Mouse (Mus musculus): Measurements from ENCODE around the gene Bcat1.

Gene Bcat1

GRCm38 (mm10) chr6:145052669-145053068, 23.3 kb downstream of the Bcat1 start:
- no peak for DNase-seq

- DNase-seq: no peak
Measured at GRCm38 (mm10) chr6:145050899-145051298, 25.1 kb downstream of the Bcat1 start.

GRCm38 (mm10) chr6:145048131-145048997, 27.6 kb downstream of the Bcat1 start:
- DNase-seq: peak; percentile 26

- no peak for DNase-seq
Measured at GRCm38 (mm10) chr6:145047445-145047857, 28.5 kb downstream of the Bcat1 start.

- no peak for DNase-seq
Measured at GRCm38 (mm10) chr6:145046266-145046890, 29.6 kb downstream of the Bcat1 start.

- no peak for DNase-seq
Measured at GRCm38 (mm10) chr6:145044916-145045574, 30.9 kb downstream of the Bcat1 start.

GRCm38 (mm10) chr6:145040732-145041131, 35.3 kb downstream of the Bcat1 start:
- DNase-seq: no peak

- no peak for DNase-seq
Measured at GRCm38 (mm10) chr6:145037626-145038025, 38.4 kb downstream of the Bcat1 start.

GRCm38 (mm10) chr6:145035412-145035811, 40.6 kb downstream of the Bcat1 start:
- DNase-seq: no peak

- no peak for DNase-seq
Measured at GRCm38 (mm10) chr6:145030587-145030986, 45.4 kb downstream of the Bcat1 start.

- DNase-seq: no peak
Measured at GRCm38 (mm10) chr6:145023990-145024389, 52.0 kb downstream of the Bcat1 start.

GRCm38 (mm10) chr6:145022966-145023725, 52.8 kb downstream of the Bcat1 start:
- peak; percentile 44 for DNase-seq

GRCm38 (mm10) chr6:145022349-145022748, 53.6 kb downstream of the Bcat1 start:
- DNase-seq: no peak

GRCm38 (mm10) chr6:145020553-145020952, 55.4 kb downstream of the Bcat1 start:
- no peak for DNase-seq

- no peak for DNase-seq
Measured at GRCm38 (mm10) chr6:145018295-145018694, 57.7 kb downstream of the Bcat1 start.

GRCm38 (mm10) chr6:145017508-145017907, 58.5 kb downstream of the Bcat1 start:
- no peak for DNase-seq

GRCm38 (mm10) chr6:145016639-145017038, 59.3 kb downstream of the Bcat1 start:
- DNase-seq: no peak

- no peak for DNase-seq
Measured at GRCm38 (mm10) chr6:145014944-145015343, 61.0 kb downstream of the Bcat1 start.

GRCm38 (mm10) chr6:145012699-145013098, 63.3 kb downstream of the Bcat1 start:
- DNase-seq: peak; percentile 70

- DNase-seq: no peak
Measured at GRCm38 (mm10) chr6:145011141-145011540, 64.8 kb downstream of the Bcat1 start.

- peak; percentile 51 for DNase-seq
Measured at GRCm38 (mm10) chr6:145009859-145010818, 65.8 kb downstream of the Bcat1 start.

GRCm38 (mm10) chr6:145003459-145003858, 72.5 kb downstream of the Bcat1 start:
- DNase-seq: no peak
